Mouse (Mus musculus): ENCODE measurements around the gene Vmn1r36. TPM values are rescaled to one million over a fixed set of nuclear protein-coding genes. Genes with fewer than 3 reads are reported as not detected.
"Not testable (repeated sequence)": the region's sequence is repeated elsewhere in the genome, so short reads cannot be mapped to it uniquely, and the experiment has no call there.

Gene Vmn1r36
- not detected in 2 replicates for total RNA-seq (2017)

GRCm38 (mm10) chr6:66719068-66719467 lies at the start of gene Vmn1r36:
Vmn1r36 (minus strand) TSS chr6:66719168.
- ATAC-seq (replicated peaks; ENCODE audit: low read depth, poor library complexity, severe bottlenecking): not testable (repeated sequence)

GRCm38 (mm10) chr6:66729082-66729481 lies 10.1 kb upstream of the Vmn1r36 start, which contains the start of gene Vmn1r37:
Vmn1r37 (plus strand) TSS chr6:66729382.
- not testable (repeated sequence) for ATAC-seq (replicated peaks; ENCODE audit: low read depth, poor library complexity, severe bottlenecking)

GRCm38 (mm10) chr6:66713854-66714253 lies 5.1 kb downstream of the Vmn1r36 start:
- ATAC-seq (replicated peaks; ENCODE audit: low read depth, poor library complexity, severe bottlenecking): 0 out of 2 replicates have a peak, but pooled peaks have one; percentile 42

GRCm38 (mm10) chr6:66708901-66709300 lies 10.1 kb downstream of the Vmn1r36 start:
- no peak for ATAC-seq (replicated peaks; ENCODE audit: low read depth, poor library complexity, severe bottlenecking)

GRCm38 (mm10) chr6:66685806-66686205 lies 33.2 kb downstream of the Vmn1r36 start, which contains the start of gene Vmn1r35:
Vmn1r35 (minus strand) TSS chr6:66685906.
- no peak for ATAC-seq (replicated peaks; ENCODE audit: low read depth, poor library complexity, severe bottlenecking)

Other genes with a start within 250 kb of the Vmn1r36 start
- 109 and 113 TPM in 2 replicates for gene Mad2l1, start 183.8 kb downstream of the Vmn1r36 start, total RNA-seq (2017)
- not detected in 2 replicates for gene Vmn1r32, start 159.1 kb downstream of the Vmn1r36 start, total RNA-seq (2017)
- not detected in 2 replicates for gene Vmn1r33, start 100.9 kb downstream of the Vmn1r36 start, total RNA-seq (2017)
- not detected in 2 replicates for gene Vmn1r34, start 75.3 kb downstream of the Vmn1r36 start, total RNA-seq (2017)
- not detected in 2 replicates for gene Vmn1r35, start 33.3 kb downstream of the Vmn1r36 start, total RNA-seq (2017)
- gene Vmn1r37, start 10.2 kb upstream of the Vmn1r36 start, total RNA-seq (2017): not detected in 2 replicates
- not detected in 2 replicates for gene Vmn1r38, start 63.5 kb upstream of the Vmn1r36 start, total RNA-seq (2017)
- gene Vmn1r39, start 91.4 kb upstream of the Vmn1r36 start, total RNA-seq (2017): not detected in 2 replicates
- 79.5 and 88.0 TPM in 2 replicates for gene Gng12, start 177.2 kb upstream of the Vmn1r36 start, total RNA-seq (2017)